In genomic region chr13:58115227-58115626, GRCm38 (mm10) we compare ENCODE assay signal across 10 mouse cellular contexts. TPM values are rescaled to one million over a fixed set of nuclear protein-coding genes. Genes with fewer than 3 reads are reported as not detected.
DNase-seq lines count a peak whose midpoint lies in the region; ATAC-seq and TF ChIP-seq lines count a peak whose summit lies in the region.
"Had no signal": no experiment of that assay in that cellular context is flagged by ENCODE, and none has a peak within 500 bp of the region (broad histone marks: within the 10 kb centered on the region; RNA-seq: fewer than 3 reads in every experiment).

No protein-coding gene starts in this region.

- H3K9ac ChIP-seq in kidney, embryonic 14.5 days (ENCODE audit: low read depth, low read length): no peak overlapping the region
- no peak overlapping the region for H3K9ac ChIP-seq in liver, embryonic 13.5 days
- no peak overlapping the region for H3K9ac ChIP-seq in stomach, postnatal 0 days (ENCODE audit: low read length)
- H3K9ac ChIP-seq in hindbrain, embryonic 12.5 days: no peak overlapping the region
- H3K9ac ChIP-seq: forebrain, embryonic 13.5 days; limb, embryonic 15.5 days had no signal

- no peaks in the 10 kb centered on the region for H3K36me3 ChIP-seq in kidney, embryonic 14.5 days (ENCODE audit: control insufficient read depth, insufficient read depth, low read length)
- no peaks in the 10 kb centered on the region for H3K36me3 ChIP-seq in liver, embryonic 13.5 days
- no peaks in the 10 kb centered on the region for H3K36me3 ChIP-seq in stomach, postnatal 0 days (ENCODE audit: control insufficient read depth, insufficient read depth, low read length)
- H3K36me3 ChIP-seq in hindbrain, embryonic 12.5 days: no peaks in the 10 kb centered on the region
- H3K36me3 ChIP-seq: limb, embryonic 15.5 days had no signal

- ATAC-seq in kidney, embryonic 14.5 days (ENCODE audit: low FRiP score, low TSS enrichment): no peak
- ATAC-seq in liver, embryonic 13.5 days (ENCODE audit: low read depth): peak; percentile 30
- peak; percentile 79 for ATAC-seq in stomach, postnatal 0 days (ENCODE audit: low FRiP score, low TSS enrichment)
- ATAC-seq in hindbrain, embryonic 12.5 days (ENCODE audit: low FRiP score): no peak
- ATAC-seq: forebrain, embryonic 13.5 days had no signal

- DNase-seq in kidney, adult 11 months: peak; percentile 59
- DNase-seq in heart, postnatal 4 days: peak; percentile 63
- DNase-seq in liver, embryonic 13.5 days: no peak
- DNase-seq in stomach, postnatal 0 days (ENCODE audit: low spot score): peak; percentile 61
- no peak for DNase-seq in gastrocnemius, postnatal 25 days
- no peak for DNase-seq in neural tube, embryonic 10.5 days (ENCODE audit: extremely low spot score, low spot score)

- no peak overlapping the region for H3K4me2 ChIP-seq in kidney, embryonic 14.5 days (replicated peaks; ENCODE audit: low read depth, low read length)
- H3K4me2 ChIP-seq in liver, embryonic 13.5 days: no peak overlapping the region
- no peak overlapping the region; the same call in 1 of the 2 replicates for H3K4me2 ChIP-seq in stomach, postnatal 0 days (replicated peaks; ENCODE audit: low read depth)
- no peak overlapping the region for H3K4me2 ChIP-seq in hindbrain, embryonic 12.5 days (replicated peaks)
- H3K4me2 ChIP-seq: forebrain, embryonic 13.5 days; limb, embryonic 15.5 days had no signal

- H3K4me1 ChIP-seq in kidney, embryonic 14.5 days (ENCODE audit: control insufficient read depth, insufficient read depth, low read length): peaks cover 11% of the 10 kb centered on the region; the same call in 1 of the 2 replicates
- peaks cover 19% of the 10 kb centered on the region for H3K4me1 ChIP-seq in liver, embryonic 13.5 days (replicated peaks)
- H3K4me1 ChIP-seq in stomach, postnatal 0 days (replicated peaks; ENCODE audit: control insufficient read depth, insufficient read depth): no peaks in the 10 kb centered on the region
- H3K4me1 ChIP-seq in hindbrain, embryonic 12.5 days: peaks cover 17% of the 10 kb centered on the region

- H3K27ac ChIP-seq in kidney, embryonic 14.5 days (ENCODE audit: low read depth, low read length): no peak overlapping the region
- no peak overlapping the region for H3K27ac ChIP-seq in liver, embryonic 13.5 days
- H3K27ac ChIP-seq in stomach, postnatal 0 days (replicated peaks): no peak overlapping the region
- no peak overlapping the region for H3K27ac ChIP-seq in hindbrain, embryonic 12.5 days
- H3K27ac ChIP-seq: forebrain, embryonic 13.5 days; limb, embryonic 15.5 days had no signal

- H3K9me3 ChIP-seq in kidney, embryonic 14.5 days (ENCODE audit: control insufficient read depth, low read length): no peaks in the 10 kb centered on the region
- H3K9me3 ChIP-seq in liver, embryonic 13.5 days (replicated peaks): no peaks in the 10 kb centered on the region
- no peaks in the 10 kb centered on the region for H3K9me3 ChIP-seq in stomach, postnatal 0 days (ENCODE audit: control insufficient read depth, low read length)
- no peaks in the 10 kb centered on the region for H3K9me3 ChIP-seq in hindbrain, embryonic 12.5 days (replicated peaks)
- H3K9me3 ChIP-seq: forebrain, embryonic 13.5 days; limb, embryonic 15.5 days had no signal

- 36% methylated on average over 13 of the region's 13 CpGs for WGBS in kidney, embryonic 14.5 days
- 15% methylated on average over 13 of the region's 13 CpGs for WGBS in liver, embryonic 13.5 days (ENCODE audit: insufficient replicate concordance)
- WGBS in stomach, postnatal 0 days: 16% methylated on average over 13 of the region's 13 CpGs
- 61% methylated on average over 13 of the region's 13 CpGs for WGBS in hindbrain, embryonic 12.5 days

- no peak for TF ChIP-seq EP300 in stomach, postnatal 0 days (optimal IDR thresholded peaks at IDR 0.05)

- no peak for TF ChIP-seq CTCF in stomach, postnatal 0 days (IDR thresholded peaks at IDR 0.05; ENCODE audit: low read depth)

- no peak overlapping the region for H3K4me3 ChIP-seq in kidney, embryonic 14.5 days (ENCODE audit: low read length)
- H3K4me3 ChIP-seq in liver, embryonic 13.5 days (replicated peaks): no peak overlapping the region
- H3K4me3 ChIP-seq in stomach, postnatal 0 days (ENCODE audit: low read depth, low read length): no peak overlapping the region
- no peak overlapping the region for H3K4me3 ChIP-seq in hindbrain, embryonic 12.5 days
- H3K4me3 ChIP-seq: forebrain, embryonic 13.5 days; limb, embryonic 15.5 days had no signal

- no peaks in the 10 kb centered on the region for H3K27me3 ChIP-seq in kidney, embryonic 14.5 days (ENCODE audit: control insufficient read depth, insufficient read depth, low read length)
- H3K27me3 ChIP-seq in liver, embryonic 13.5 days: peaks cover 54% of the 10 kb centered on the region
- no peaks in the 10 kb centered on the region for H3K27me3 ChIP-seq in stomach, postnatal 0 days (ENCODE audit: control insufficient read depth, insufficient read depth, low read length)
- H3K27me3 ChIP-seq in hindbrain, embryonic 12.5 days: no peaks in the 10 kb centered on the region
- H3K27me3 ChIP-seq: forebrain, embryonic 13.5 days; limb, embryonic 15.5 days had no signal

RNA-seq across cellular contexts. Expression of gene Klhl3, which starts 1.8 kb away (rescaled TPM):
- 4.1 and 6.0 TPM in 2 replicates for polyA plus RNA-seq in kidney, embryonic 14.5 days (2014; fragmentation: Nextera tagmentation; extraction: Ambion mirVana)
- 1 to 10 TPM; 5.6 to 5.8 TPM for total RNA-seq in heart, postnatal 4 days (2021)
- 0.79 and 0.91 TPM in 2 replicates for polyA plus RNA-seq in liver, embryonic 13.5 days (2015; fragmentation: Nextera tagmentation; extraction: Ambion mirVana)
- 1.1 and 1.2 TPM in 2 replicates for polyA plus RNA-seq in stomach, postnatal 0 days (2015; fragmentation: Nextera tagmentation; extraction: Ambion mirVana)
- total RNA-seq in gastrocnemius, postnatal 25 days (2021): under 1 TPM; 0.41 to 0.88 TPM
- 5.8 and 6.3 TPM in 2 replicates for polyA plus RNA-seq in hindbrain, embryonic 12.5 days (2016; fragmentation: Nextera tagmentation; extraction: Ambion mirVana)

RNA-seq across cellular contexts. Expression of gene Hnrnpa0, which starts 13.1 kb away (rescaled TPM):
- 55.5 and 103 TPM in 2 replicates for polyA plus RNA-seq in kidney, embryonic 14.5 days (2014; fragmentation: Nextera tagmentation; extraction: Ambion mirVana)
- total RNA-seq in heart, postnatal 4 days (2021): 100 to 1,000 TPM; 191 to 196 TPM
- polyA plus RNA-seq in liver, embryonic 13.5 days (2015; fragmentation: Nextera tagmentation; extraction: Ambion mirVana): 12.5 and 15.3 TPM in 2 replicates
- polyA plus RNA-seq in stomach, postnatal 0 days (2015; fragmentation: Nextera tagmentation; extraction: Ambion mirVana): 21.1 and 24.6 TPM in 2 replicates
- total RNA-seq in gastrocnemius, postnatal 25 days (2021): 10 to 100 TPM; 34.6 to 38.6 TPM
- 55.5 and 57.3 TPM in 2 replicates for polyA plus RNA-seq in hindbrain, embryonic 12.5 days (2016; fragmentation: Nextera tagmentation; extraction: Ambion mirVana)

RNA-seq across cellular contexts. Expression of gene Idnk, which starts 42.2 kb away (rescaled TPM):
- 33.4 and 41.8 TPM in 2 replicates for polyA plus RNA-seq in kidney, embryonic 14.5 days (2014; fragmentation: Nextera tagmentation; extraction: Ambion mirVana)
- total RNA-seq in heart, postnatal 4 days (2021): 10 to 100 TPM; 16.7 to 17.6 TPM
- polyA plus RNA-seq in liver, embryonic 13.5 days (2015; fragmentation: Nextera tagmentation; extraction: Ambion mirVana): 21.8 and 26.3 TPM in 2 replicates
- polyA plus RNA-seq in stomach, postnatal 0 days (2015; fragmentation: Nextera tagmentation; extraction: Ambion mirVana): 35.0 and 37.5 TPM in 2 replicates
- total RNA-seq in gastrocnemius, postnatal 25 days (2021): 10 to 100 TPM in 1 of 2 experiments, 1 to 10 TPM in 1; 9.3 to 12.2 TPM
- polyA plus RNA-seq in hindbrain, embryonic 12.5 days (2016; fragmentation: Nextera tagmentation; extraction: Ambion mirVana): 62.0 and 68.1 TPM in 2 replicates

Comparison
In these comparisons a context has a peak if more than half of its experiments do, and no peak if none do; other contexts are left out.
1. DNase-seq: peak in kidney, adult 11 months (single experiment), heart, postnatal 4 days (single experiment) and stomach, postnatal 0 days (single experiment); none in liver, embryonic 13.5 days (single experiment), gastrocnemius, postnatal 25 days (single experiment) and neural tube, embryonic 10.5 days (single experiment).
2. ATAC-seq: peak in liver, embryonic 13.5 days (single experiment) and stomach, postnatal 0 days (single experiment); none in kidney, embryonic 14.5 days (single experiment) and hindbrain, embryonic 12.5 days (single experiment).